Mouse (Mus musculus): ENCODE results near the gene Acadl.

Gene Acadl

GRCm38 (mm10) chr1:66862712-66863511 lies at the start of gene Acadl:
Gene Acadl (minus strand): TSS chr1:66863277.
- peak; percentile 65 for DNase-seq

DNA sequence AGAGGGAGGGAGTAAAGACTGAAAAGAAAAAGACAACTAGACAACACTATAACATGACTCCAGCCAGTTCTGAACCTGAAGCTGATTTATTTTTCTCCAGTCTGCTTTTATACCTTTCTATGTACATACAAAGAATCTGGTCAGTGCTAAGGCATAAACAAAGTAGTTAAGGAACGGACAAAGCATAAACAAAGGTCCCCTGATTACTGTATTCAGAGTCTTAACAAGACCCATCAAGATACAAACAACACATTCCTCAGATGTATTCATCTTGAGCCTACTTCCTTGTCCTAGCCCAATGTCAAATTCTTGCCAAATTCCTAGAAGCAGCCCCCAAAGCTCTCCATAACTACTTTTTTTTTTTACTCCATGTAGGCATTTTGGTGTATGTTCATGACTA lies 49.2 kb upstream of the Acadl start:
- no peak for DNase-seq

DNA sequence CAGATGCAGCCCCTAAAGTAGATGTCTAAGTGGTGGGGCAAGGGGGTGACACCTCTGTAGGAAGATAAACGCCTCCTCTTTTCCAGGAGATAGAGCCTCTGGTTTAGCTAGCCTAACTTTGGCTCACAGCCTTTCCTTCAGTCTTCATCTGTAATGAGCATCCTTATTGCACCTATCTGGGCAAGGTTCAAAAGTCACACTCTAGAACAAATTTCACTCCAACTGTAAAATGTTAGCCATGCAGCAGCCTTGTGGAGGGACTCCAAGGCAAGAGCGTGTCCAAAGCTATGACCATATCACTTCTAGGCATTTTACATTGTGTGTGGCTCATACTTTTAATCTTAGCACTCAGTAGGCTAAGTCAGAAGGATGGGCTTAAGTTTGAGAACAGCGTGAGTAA lies 39.5 kb upstream of the Acadl start:
- DNase-seq: no peak

GRCm38 (mm10) chr1:66900946-66901345 lies 37.9 kb upstream of the Acadl start:
- DNase-seq: no peak

DNA sequence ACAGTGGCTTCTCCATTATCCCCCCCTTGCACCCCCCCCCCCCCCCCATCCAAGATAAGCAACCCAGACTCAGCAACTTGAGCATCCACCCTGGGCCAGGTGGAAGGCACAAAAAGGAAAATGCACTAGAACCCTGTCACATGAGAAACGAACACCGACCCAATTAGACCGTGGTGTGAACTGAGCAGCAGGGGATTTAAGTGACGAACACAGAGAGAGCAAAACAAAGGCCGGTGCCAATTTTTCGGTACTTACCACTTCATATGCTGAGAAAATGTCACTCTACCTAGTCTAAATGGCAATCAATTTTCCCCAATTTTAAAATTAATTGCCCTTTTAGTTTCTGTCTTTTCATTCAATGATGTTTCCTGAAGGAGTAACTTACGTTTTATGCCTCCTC lies 35.2 kb upstream of the Acadl start:
- DNase-seq: no peak

- DNase-seq: no peak
Measured at GRCm38 (mm10) chr1:66896556-66896955, 33.5 kb upstream of the Acadl start.

DNA sequence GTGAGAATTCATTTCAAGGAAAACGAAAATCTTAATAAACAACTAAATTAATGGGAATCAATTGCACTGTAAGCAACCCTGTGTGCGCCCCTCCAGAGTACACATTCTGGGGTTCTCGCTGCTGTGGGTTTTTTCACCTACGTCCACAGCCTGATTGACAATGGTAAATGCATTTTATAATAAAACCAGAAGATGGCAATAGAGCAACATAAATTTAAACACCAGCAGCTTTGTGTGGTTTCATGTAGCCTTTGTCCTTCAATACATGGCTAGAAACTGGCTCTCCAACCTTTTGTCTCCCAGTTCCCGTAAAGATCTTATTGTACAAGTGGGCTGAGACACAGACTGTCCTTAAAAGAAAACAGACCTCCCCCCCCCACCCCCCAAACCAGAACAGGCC lies 33.0 kb upstream of the Acadl start:
- peak; percentile 16 for DNase-seq

DNA sequence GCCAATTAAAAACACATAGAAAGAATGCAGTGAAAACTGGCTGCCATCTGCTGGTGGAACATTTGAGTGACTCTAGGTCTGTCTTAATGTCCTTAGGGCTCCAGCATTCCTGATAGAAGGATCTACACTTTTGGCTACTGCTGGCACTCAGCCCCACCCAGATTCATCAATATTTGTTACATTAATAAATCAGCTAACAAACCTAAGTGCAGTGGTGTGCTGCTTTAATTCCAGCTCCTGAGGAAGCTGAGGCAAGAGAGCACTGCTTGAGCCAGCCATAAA lies 32.7 kb upstream of the Acadl start:
- DNase-seq: peak; percentile 27

- no peak for DNase-seq
Measured at GRCm38 (mm10) chr1:66895093-66895836, 32.2 kb upstream of the Acadl start.

DNA sequence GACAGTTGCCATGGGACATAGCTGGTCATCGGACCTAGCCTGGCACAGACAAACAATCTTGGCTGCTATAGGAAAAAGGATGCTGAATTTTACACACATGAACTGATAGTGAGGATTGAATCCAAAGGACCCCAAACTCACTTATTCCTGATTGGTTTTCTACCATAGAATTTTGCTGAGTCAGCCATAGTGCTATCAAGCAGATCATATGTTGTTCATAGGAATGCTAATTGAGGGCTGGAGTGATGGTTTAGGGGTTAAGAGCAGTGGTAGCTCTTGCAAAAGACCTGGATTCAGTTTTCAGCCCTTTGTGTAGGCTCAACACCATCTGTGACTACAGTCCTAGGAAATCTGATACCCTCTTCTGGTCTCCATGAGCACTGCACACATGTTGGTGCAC lies 24.1 kb upstream of the Acadl start:
- no peak for DNase-seq

- DNase-seq: no peak
Measured at GRCm38 (mm10) chr1:66880217-66880616, 17.1 kb upstream of the Acadl start.

DNA sequence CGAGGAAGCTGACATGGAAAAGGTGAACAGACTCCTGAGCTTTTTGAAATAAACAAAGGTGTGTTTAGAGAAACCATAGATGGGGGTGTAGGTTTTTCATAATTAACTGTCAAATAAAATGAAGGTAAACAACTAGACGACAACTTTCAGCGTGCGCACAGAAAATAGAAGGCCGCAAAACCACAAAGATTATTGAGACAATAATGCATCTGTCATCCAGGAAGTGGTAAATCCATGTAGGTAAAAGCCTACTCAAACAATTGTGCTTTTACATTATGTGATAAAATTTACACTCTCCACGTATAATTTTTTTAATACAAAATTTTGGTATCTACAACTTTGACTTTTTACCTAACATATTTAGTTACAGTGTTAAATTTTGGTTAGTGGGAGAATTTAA lies 11.7 kb upstream of the Acadl start:
- no peak for DNase-seq

DNA sequence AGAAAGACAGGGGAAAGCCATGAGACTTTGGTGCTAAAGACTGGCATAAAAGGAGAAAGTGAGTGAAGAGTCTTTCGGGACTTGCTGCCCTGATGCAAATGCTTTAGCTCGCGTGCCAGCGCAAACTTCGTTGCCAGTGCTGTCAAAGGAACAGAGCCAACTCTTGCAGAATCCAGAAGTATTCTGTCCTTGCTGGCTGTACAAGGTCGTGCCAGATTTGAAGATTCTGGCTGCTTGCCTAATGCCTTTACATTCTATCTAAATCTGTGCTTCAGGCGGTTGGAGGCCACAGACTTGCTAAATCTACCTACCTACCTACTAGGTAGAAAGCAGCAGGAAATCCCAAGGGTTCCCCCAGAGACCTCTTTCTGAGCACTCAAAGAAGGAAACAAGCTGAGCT lies 8.5 kb upstream of the Acadl start:
- DNase-seq: no peak

DNA sequence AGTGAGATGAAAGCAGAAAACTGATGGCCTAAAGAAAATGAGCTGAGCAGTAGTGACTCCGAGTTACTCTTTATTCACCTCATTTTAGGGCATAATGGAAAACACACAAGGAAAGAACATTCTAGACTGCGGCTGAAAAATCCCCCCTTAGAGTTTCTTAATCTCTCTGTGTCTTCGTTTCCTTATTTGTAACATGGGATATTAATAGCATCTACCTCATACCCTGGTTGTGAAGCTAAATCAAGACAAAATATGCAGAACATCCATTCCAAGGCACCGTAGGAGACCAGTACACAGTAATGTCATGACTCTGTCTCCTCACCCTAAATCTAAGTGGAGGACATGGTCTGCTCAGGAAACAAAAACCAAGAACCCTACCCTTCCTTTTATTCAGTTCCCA lies 2.6 kb upstream of the Acadl start:
- DNase-seq: no peak

DNA sequence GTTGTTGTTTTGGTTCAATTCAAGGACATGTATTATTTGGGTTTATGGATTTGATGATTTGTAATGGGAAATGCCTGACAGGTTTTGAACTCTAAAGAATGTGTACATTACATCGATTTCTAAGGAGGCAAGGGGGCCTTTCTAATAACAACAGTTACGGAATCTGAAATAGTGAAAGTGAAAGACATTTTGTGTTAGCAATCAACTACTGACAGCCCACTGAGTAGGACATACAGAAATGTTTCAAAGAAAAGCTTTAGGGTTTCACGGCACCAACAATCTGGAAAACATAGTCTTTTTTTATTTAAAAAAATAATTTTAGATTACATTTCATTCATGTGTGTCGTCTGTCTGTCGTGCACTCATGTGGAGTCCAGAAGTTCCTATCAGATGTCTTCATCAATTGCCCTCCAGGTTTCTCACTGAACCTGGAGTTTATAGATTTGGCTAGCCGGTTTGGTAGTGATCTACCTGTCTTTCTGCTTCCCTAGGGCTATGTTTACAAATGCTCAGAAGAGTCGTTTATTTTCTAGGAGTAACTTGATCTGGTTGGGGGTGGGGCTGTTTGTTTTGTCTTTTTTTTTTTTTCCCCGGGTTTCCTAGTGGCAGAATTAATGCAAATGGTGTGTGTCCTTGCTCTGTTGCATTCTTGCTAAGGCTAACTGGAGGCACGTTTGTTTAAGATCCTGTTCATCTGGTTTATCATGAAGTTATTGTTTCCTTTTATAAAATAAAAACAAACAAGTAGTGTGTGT lies 841 bp upstream of the Acadl start:
- DNase-seq: no peak

GRCm38 (mm10) chr1:66861764-66862672 lies 1.1 kb downstream of the Acadl start:
- no peak for DNase-seq

DNA sequence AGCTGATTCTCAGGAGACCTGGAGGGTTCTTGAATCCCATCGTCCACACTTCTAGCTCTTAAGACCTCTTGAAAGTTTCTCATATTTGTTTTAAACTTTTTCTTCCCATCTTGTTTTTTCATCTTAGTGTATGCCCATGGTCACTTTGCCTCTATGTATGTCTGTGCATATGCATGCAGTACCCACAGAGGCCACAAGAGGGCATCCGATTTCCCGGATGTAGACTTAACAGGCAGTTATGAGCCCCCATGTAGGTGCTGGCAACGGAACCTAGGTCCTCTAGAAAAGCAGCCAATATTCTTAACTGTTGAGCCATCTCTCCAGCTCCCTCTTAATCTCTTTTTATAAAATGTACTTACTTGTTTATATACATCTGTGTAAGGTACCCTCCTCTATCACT lies 15.6 kb downstream of the Acadl start:
- no peak for DNase-seq

DNA sequence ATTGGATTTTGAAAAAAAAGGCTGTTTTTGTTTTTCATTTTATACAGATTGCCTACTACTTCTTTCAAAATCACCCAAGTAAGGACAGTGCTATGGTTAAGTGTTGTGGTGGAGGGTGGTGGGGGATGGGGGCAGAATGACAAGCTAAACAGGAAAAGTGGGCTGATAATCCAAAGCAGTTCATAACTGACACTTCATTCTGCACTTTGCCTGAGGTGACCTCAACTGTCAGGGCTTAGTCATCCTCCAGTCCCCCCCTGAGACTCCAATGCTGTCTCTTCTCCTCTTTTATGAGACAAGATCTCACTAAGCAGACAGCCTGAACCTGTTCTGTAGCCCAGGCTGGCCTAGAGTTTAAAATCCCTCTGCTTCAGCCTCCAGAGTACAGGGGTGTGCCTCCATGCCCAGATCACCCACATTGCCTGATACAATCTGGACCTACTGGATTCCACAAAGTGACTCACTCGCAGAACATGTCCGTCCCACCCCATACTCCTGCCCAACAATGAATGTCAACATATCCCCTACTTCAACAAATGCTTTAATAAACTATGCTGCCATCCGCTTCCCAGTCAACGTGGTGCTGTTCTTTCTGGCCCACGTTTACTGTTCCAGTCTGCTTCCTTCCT lies 17.3 kb downstream of the Acadl start:
- no peak for DNase-seq

GRCm38 (mm10) chr1:66841938-66842337 lies 21.1 kb downstream of the Acadl start:
- no peak for DNase-seq

DNA sequence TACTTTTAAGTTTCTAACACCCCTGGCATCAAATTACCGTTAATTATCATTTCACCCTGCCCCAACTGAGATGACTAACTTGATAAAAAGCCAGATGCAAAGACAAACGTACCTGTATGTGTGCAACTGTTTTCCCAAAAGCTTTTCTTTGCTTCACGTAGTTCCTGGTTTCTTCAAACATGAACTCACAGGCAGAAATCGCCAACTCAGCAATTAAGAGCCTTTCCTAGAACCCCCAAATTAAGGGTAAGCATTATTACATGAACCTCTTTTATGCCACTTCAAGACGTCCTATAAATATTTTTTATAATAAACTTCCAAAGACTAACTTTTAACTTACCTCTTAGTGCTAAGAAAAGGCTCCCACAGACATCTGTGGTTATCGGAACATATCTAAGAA lies 21.6 kb downstream of the Acadl start:
- DNase-seq: no peak

- no peak for DNase-seq
Measured at GRCm38 (mm10) chr1:66839755-66840438, 23.2 kb downstream of the Acadl start.

DNA sequence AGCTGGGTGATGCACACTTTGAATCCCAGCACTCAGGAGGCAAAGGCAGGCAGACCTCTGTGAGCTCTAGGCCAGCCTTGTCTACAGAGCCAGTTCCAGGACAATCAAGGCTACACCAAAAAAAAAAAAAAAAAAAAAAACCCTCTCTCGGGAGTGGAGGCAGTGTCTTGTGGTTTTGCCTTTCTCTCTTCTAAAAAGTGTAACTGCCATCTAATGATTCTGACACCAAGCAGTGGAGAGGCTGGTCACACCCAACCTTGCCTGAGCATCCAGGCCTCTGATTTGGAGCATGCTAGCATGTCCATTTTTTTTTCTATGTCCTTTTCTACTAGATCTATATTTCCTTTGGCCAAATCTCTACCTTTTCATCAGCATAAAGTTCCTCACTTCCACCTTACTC lies 23.9 kb downstream of the Acadl start:
- no peak for DNase-seq
